Mouse (Mus musculus) layer of hippocampus, adult 6 months (tissue): ENCODE data around the gene Arid3a. TPM values are rescaled to one million over a fixed set of nuclear protein-coding genes. Genes with fewer than 3 reads are reported as not detected.

Source experiments
- long read RNA-seq, 2 experiments: library from polyadenylated mRNA; unstranded; transcript quantifications; one replicate each; pipeline ENCODE4 v2.0.0; 2019 to 2020
- polyA plus RNA-seq: library from polyadenylated mRNA; unstranded; fragments of <200 nt; fragmentation: Nextera tagmentation; gene quantifications from 2 replicates; pipeline ENCODE4 v1.2.3, GENCODE M21; 2021

Arid3a gene
- 0.87 and 1.7 TPM in 2 replicates for polyA plus RNA-seq
- long read RNA-seq, experiment 1, full-length matches to known transcripts = 3 of 3 reads
- long read RNA-seq, experiment 1, partial matches to known transcripts = 0 of 3 reads
- long read RNA-seq, experiment 1, other reads (novel, unspliced or antisense) = 0 of 3 reads
- long read RNA-seq, experiment 2, full-length matches to known transcripts = 2 of 3 reads
- long read RNA-seq, experiment 2, partial matches to known transcripts = 0 of 3 reads
- long read RNA-seq, experiment 2, other reads (novel, unspliced or antisense) = 1 of 3 reads

GRCm38 (mm10) chr10:79926491-79927323 is at the start of gene Arid3a:
Gene Arid3a (plus strand): TSS chr10:79927043.

GRCm38 (mm10) chr10:79886054-79886453 is 40.8 kb upstream of the Arid3a start, which contains the start of gene Elane:
Gene Elane (plus strand): TSS chr10:79886247.

GRCm38 (mm10) chr10:79890670-79891069 is 36.2 kb upstream of the Arid3a start, which contains the start of gene Cfd:
Gene Cfd (plus strand): TSS chr10:79890853.

GRCm38 (mm10) chr10:79908167-79909091 is 18.4 kb upstream of the Arid3a start, which contains the start of gene Med16:
Gene Med16 (minus strand): TSS chr10:79908923.

GRCm38 (mm10) chr10:79910556-79910955 is 16.3 kb upstream of the Arid3a start, which contains the start of gene Gm26602:
Gene Gm26602 (plus strand): TSS chr10:79910856.

GRCm38 (mm10) chr10:79916808-79917531 is 9.9 kb upstream of the Arid3a start, which contains the start of gene Kiss1r:
Gene Kiss1r (plus strand): TSS chr10:79916971.

GRCm38 (mm10) chr10:79920958-79921535 is 5.8 kb upstream of the Arid3a start, which contains the start of gene R3hdm4:
Gene R3hdm4 (minus strand): TSS chr10:79921208.

GRCm38 (mm10) chr10:79959847-79960601 is 33.2 kb downstream of the Arid3a start, which contains the start of gene Wdr18:
Gene Wdr18 (plus strand): TSS chr10:79960152.

GRCm38 (mm10) chr10:79970415-79971182 is 43.8 kb downstream of the Arid3a start, which contains the start of gene Grin3b:
Gene Grin3b (plus strand): TSS chr10:79970715.

GRCm38 (mm10) chr10:79984195-79984816 is 57.5 kb downstream of the Arid3a start, which contains the start of gene Tmem259:
Gene Tmem259 (minus strand): TSS chr10:79984330.

GRCm38 (mm10) chr10:79988506-79989271 is 61.8 kb downstream of the Arid3a start, which contains the start of gene Cnn2:
Gene Cnn2 (plus strand): TSS chr10:79988584.

GRCm38 (mm10) chr10:79996272-79997033 is 69.6 kb downstream of the Arid3a start, which contains the start of gene Abca7:
Gene Abca7 (plus strand): TSS chr10:79996494.

